Mouse (Mus musculus) hindbrain, postnatal 0 days (tissue): Measurements from ENCODE around the gene Rgl2. TPM values are rescaled to one million over a fixed set of nuclear protein-coding genes. Genes with fewer than 3 reads are reported as not detected.

ENCODE experiments used
- ATAC-seq: fragments of 200-750 bp; cut with Nextera tagmentation; 2 replicates; pipeline ENCODE4 v1.8.0; 2017; ENCODE audit warnings: mild to moderate bottlenecking, moderate TSS enrichment, moderate library complexity
- DNase-seq: peaks from one replicate; pipeline ENCODE4 v3.0.0-alpha.2; 2015; ENCODE audit warnings: low spot score
- H3K27ac ChIP-seq: fragments of 300-500 bp; sonication (generic); 2 replicates; pipeline ENCODE4 v1.5.1; 2014; ENCODE audit warnings: mild to moderate bottlenecking
- H3K27me3 ChIP-seq: fragments of 300-500 bp; sonication (generic); 2 replicates; pipeline ENCODE4 v1.6.1; 2014; ENCODE audit warnings: low read length, mixed read lengths; ENCODE audit not compliant: insufficient read depth
- H3K36me3 ChIP-seq: fragments of 300-500 bp; sonication (generic); 2 replicates; pipeline ENCODE4 v1.6.1; 2014; ENCODE audit warnings: low read length, mixed read lengths; ENCODE audit not compliant: insufficient read depth
- H3K4me1 ChIP-seq: fragments of 300-500 bp; sonication (generic); 2 replicates; pipeline ENCODE4 v1.6.1; 2014; ENCODE audit warnings: antibody characterized with exemption, low read length, mixed read lengths; ENCODE audit not compliant: insufficient read depth
- H3K4me2 ChIP-seq: fragments of 300-500 bp; sonication (generic); 2 replicates; pipeline ENCODE4 v1.6.1; 2014; ENCODE audit warnings: low read depth, mild to moderate bottlenecking, low read length, moderate library complexity, mixed read lengths
- H3K4me3 ChIP-seq: fragments of 300-500 bp; sonication (generic); 2 replicates; pipeline ENCODE4 v1.5.1; 2014; ENCODE audit warnings: low read length
- H3K9ac ChIP-seq: fragments of 300-500 bp; sonication (generic); replicated peaks from 2 replicates; pipeline ENCODE4 v1.6.1; 2014; ENCODE audit warnings: mild to moderate bottlenecking, low read length, moderate library complexity, mixed read lengths
- H3K9me3 ChIP-seq: fragments of 300-500 bp; sonication (generic); 2 replicates; pipeline ENCODE4 v1.6.1; 2016; ENCODE audit warnings: low read length, mixed read lengths
- CTCF ChIP-seq: IDR thresholded peaks from 2 replicates; pipeline ENCODE4 v1.5.1; 2016; ENCODE audit warnings: antibody characterized with exemption, control low read depth, low read depth
- WGBS: fragments of 180-500 bp; shearing (Covaris S2); extraction: QIAGEN DNeasy Blood & Tissue Kit; methylation state at CpG from one replicate; pipeline ENCODE4 v1.1.7; 2014; 5-methylcytosine and 5-hydroxymethylcytosine counted together
- polyA plus RNA-seq: library from polyadenylated mRNA; unstranded; fragments of >200 nt; fragmentation: Nextera tagmentation; extraction: Ambion mirVana; gene quantifications from 2 replicates; pipeline ENCODE4 v1.2.1, GENCODE M21; 2015
- total RNA-seq: library from RNA; depleted of rRNA; stranded (reverse); fragments of >200 nt; gene quantifications from 2 replicates; pipeline ENCODE4 v1.2.3, GENCODE M21; 2014

Rgl2 gene
- total and polyA plus RNA-seq, 2 experiments from 2014 or later: 36.1 to 116 TPM

DNA sequence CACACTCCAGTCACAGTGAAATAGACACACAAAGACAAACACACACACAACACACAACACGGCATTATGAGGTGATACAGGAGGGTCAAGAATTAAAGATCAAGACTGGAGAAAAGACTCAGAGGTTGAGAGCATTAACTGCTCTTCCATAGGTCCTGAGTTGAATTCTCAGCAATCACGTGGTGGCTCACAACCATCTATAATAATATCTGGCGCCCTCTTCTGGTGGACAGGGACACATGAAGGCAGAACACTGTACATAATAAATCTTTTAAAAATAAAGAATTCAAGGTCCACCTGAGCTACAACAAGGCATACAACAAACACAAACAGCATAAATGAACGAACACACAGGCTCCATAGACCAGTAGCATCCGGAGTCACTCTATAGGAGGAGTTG is 39.6 kb downstream of the Rgl2 start:
- WGBS: 32% methylated on average over 5 of the region's 5 CpGs
- ATAC-seq (peak; percentile 72), DNase-seq (peak; percentile 83)
- Histone ChIP-seq H3K4me3 (no peak overlapping the region), H3K36me3 (peaks cover 18% of the 10 kb centered on the region; the same call in 1 of the 2 replicates), H3K9me3 (no peaks in the 10 kb centered on the region), H3K9ac (no peak overlapping the region), H3K27me3 (no peaks in the 10 kb centered on the region), H3K4me1 (no peaks in the 10 kb centered on the region), H3K4me2 (no peak overlapping the region), H3K27ac (no peak overlapping the region)
- TF ChIP-seq CTCF: peak; percentile 46; the same call in 1 of the 2 replicates

DNA sequence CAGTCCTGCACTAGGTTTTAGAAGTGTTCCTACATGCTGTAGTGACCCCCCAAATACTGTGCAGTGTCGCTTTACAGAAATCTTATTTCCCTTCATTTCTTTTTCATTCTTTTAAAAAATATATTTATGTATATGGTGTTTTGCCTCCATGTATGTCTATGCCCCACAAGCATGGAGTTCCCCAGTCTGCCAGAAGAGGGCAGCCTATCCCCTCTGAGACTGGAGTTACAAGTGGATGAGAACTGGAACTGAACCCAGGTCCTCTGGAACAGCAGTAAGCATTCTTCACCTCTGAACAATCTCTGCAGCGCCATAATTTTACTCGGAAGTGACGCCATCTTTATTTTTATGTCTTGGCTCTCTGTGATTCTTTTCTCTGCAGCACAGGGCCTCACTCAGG is 40.1 kb downstream of the Rgl2 start:
- H3K36me3 ChIP-seq: peaks cover 18% of the 10 kb centered on the region; the same call in 1 of the 2 replicates
- DNase-seq: no peak
- H3K27ac ChIP-seq: no peak overlapping the region
- no peaks in the 10 kb centered on the region for H3K27me3 ChIP-seq
- ATAC-seq: no peak
- no peak overlapping the region for H3K4me3 ChIP-seq
- no peaks in the 10 kb centered on the region for H3K4me1 ChIP-seq
- no peaks in the 10 kb centered on the region for H3K9me3 ChIP-seq
- no peak overlapping the region for H3K9ac ChIP-seq
- 77% methylated on average over 4 of the region's 4 CpGs for WGBS
- H3K4me2 ChIP-seq: no peak overlapping the region
- peak; percentile 32; the same call in 1 of the 2 replicates for TF ChIP-seq CTCF

DNA sequence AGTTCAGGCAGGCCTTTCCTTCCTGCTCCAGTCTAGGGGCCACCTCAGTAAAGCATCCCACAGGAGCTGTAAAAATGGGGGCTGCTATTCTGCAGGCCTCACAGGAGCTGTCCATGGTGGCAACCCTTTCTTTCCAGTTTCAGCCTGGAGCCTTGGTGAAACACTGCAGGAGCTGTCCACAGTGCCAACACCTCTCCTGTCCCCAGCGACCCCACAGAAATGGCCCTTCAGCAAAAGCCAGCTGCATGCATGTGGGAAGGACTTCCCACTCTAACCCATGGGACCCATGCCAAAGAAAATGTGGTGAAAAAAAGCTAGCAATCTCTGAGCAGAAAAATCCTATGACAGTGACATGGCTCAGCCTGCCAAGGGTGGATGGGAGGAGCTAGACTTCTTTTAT is 43.3 kb downstream of the Rgl2 start:
- 13% methylated on average over 1 of the region's 1 CpGs for WGBS
- no peak overlapping the region for H3K9ac ChIP-seq
- no peak overlapping the region for H3K4me3 ChIP-seq
- DNase-seq (peak; percentile 16), ATAC-seq (no peak)
- H3K27ac ChIP-seq: no peak overlapping the region
- no peaks in the 10 kb centered on the region for H3K4me1 ChIP-seq
- 0 out of 2 replicates have a peak, but pooled peaks cover 4% of the 10 kb centered on the region for H3K27me3 ChIP-seq
- no peaks in the 10 kb centered on the region for H3K9me3 ChIP-seq
- TF ChIP-seq CTCF: no peak
- no peaks in the 10 kb centered on the region for H3K36me3 ChIP-seq
- H3K4me2 ChIP-seq: no peak overlapping the region

DNA sequence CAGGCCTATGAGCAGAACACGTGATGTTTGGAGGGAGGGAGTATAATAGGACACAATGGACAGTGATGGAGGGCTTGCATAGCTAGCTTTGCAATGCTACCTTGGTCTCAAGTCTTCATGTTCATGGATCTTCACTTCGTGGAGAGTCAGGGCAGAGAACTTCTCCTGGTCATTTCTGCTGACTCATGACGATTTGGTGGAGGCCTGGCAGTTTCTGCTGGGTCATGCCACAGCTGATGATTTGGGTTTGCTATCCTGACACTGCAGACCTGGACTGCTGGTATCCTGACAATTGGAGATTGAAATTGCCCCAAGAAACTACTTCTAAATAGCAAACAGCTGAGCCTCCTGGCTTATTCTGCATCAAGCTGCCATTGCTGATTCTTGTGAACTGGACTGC is 44.2 kb downstream of the Rgl2 start:
- peaks cover 10% of the 10 kb centered on the region for H3K27me3 ChIP-seq
- ATAC-seq: no peak
- WGBS: 64% methylated on average over 3 of the region's 3 CpGs
- H3K4me2 ChIP-seq: no peak overlapping the region
- DNase-seq: no peak
- no peaks in the 10 kb centered on the region for H3K36me3 ChIP-seq
- H3K9me3 ChIP-seq: no peaks in the 10 kb centered on the region
- no peak for TF ChIP-seq CTCF
- H3K4me3 ChIP-seq: no peak overlapping the region
- H3K9ac ChIP-seq: no peak overlapping the region
- H3K27ac ChIP-seq: no peak overlapping the region
- H3K4me1 ChIP-seq: no peaks in the 10 kb centered on the region

DNA sequence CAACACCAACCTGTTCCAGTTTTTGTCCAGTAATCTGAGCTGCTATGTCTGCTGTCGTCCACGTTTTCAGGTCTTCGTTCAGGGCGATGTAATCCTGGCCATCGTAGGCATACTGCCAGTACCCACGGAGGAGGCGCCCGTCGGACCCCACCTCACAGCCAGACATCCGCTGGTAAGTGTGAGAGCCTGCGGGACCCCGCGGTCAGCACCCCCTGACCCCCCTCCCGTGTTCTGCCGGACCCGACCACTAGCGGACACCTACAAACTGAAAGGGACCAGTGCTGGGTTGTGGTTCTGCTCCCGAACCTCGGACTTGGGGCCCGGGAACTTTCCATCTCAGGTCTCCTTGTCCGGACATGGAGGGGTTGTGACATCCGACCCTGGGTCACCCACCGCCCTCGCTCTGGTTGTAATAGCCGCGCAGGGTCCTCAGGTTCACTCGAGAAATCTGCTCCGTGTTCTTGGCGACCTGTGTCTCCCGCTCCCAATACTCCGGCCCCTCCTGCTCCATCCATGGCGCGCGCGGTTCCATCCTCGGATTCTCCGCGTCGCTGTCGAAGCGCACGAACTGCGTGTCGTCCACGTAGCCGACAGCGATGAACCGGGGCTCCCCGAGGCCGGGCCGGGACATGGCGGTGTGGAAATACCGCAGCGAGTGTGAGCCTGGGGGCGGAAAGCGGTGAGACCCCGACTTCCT is 48.7 kb downstream of the Rgl2 start:
- Histone ChIP-seq H3K9ac (no peak overlapping the region; the same call in 1 of the 2 replicates), H3K27ac (no peak overlapping the region), H3K27me3 (peaks cover 26% of the 10 kb centered on the region), H3K4me1 (no peaks in the 10 kb centered on the region), H3K36me3 (no peaks in the 10 kb centered on the region), H3K9me3 (no peaks in the 10 kb centered on the region), H3K4me3 (peak overlapping the region; percentile 38), H3K4me2 (peak overlapping the region; percentile 57)
- ATAC-seq (no peak), DNase-seq (no peak)
- no peak for TF ChIP-seq CTCF
- 3% methylated on average over 57 of the region's 57 CpGs for WGBS

DNA sequence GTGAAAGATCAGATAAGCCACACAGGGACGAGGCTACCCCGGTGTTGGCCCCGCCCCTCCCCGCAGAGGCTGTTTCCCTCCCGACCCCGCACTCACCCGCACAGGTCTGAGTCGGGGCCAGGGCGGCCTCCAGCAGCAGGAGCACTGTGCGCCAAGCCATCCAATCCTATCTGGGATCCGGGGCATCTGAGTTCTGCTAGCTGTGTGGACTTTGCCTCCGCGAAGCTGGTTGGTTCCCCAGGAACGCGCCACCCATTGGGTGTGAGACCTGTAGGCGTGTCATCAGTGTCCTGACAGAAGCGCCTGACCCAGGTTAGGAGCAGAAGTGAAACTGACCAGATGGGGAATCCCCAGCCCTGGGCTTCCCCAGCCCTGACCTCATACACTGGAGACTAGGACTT is 49.3 kb downstream of the Rgl2 start:
- H3K27me3 ChIP-seq: peaks cover 26% of the 10 kb centered on the region
- H3K9ac ChIP-seq: no peak overlapping the region; the same call in 1 of the 2 replicates
- DNase-seq (peak; percentile 21), ATAC-seq (0 out of 2 replicates have a peak, but pooled peaks have one; percentile 7)
- H3K36me3 ChIP-seq: no peaks in the 10 kb centered on the region
- H3K27ac ChIP-seq: no peak overlapping the region
- no peak for TF ChIP-seq CTCF
- peak overlapping the region; percentile 38 for H3K4me3 ChIP-seq
- H3K4me2 ChIP-seq: peak overlapping the region; percentile 57
- 1% methylated on average over 16 of the region's 17 CpGs for WGBS
- H3K9me3 ChIP-seq: no peaks in the 10 kb centered on the region
- no peaks in the 10 kb centered on the region for H3K4me1 ChIP-seq

DNA sequence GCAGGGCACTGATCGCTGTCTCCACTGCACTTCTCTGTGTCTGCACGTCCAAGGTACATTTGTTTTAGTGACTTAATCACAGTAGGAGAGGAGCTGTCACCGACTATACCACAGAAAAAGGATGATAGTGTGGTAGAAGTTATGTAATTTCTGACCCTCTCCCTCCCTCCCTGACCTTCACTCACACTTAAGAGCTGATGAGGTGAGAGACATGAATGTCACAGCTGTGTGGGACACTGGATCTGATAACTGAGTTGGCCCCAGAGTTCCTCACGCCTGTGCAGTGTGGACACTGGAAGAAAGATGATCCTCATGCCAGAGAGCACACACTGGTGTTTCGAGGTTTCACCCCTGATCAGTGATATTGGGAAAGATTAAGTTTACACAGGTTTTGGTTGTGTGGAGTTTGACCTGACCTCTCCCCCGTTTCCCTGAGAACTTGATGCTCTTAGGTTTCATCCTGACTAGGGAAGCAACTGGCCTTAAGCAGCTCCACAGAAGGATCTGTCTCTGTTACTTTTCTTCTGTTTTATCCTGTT is 50.2 kb downstream of the Rgl2 start:
- DNase-seq (no peak), ATAC-seq (no peak)
- Histone ChIP-seq H3K27me3 (peaks cover 26% of the 10 kb centered on the region), H3K4me3 (no peak overlapping the region), H3K9ac (no peak overlapping the region), H3K4me2 (no peak overlapping the region), H3K27ac (no peak overlapping the region), H3K9me3 (no peaks in the 10 kb centered on the region), H3K4me1 (no peaks in the 10 kb centered on the region), H3K36me3 (no peaks in the 10 kb centered on the region)
- 76% methylated on average over 6 of the region's 6 CpGs for WGBS
- TF ChIP-seq CTCF: no peak
